Mouse (Mus musculus) heart, embryonic 12.5 days (tissue): Measurements from ENCODE around the gene A630001G21Rik. TPM values are rescaled to one million over a fixed set of nuclear protein-coding genes. Genes with fewer than 3 reads are reported as not detected.

Experiments used
- ATAC-seq: fragments of 200-750 bp; cut with Nextera tagmentation; 2 replicates; pipeline ENCODE4 v1.8.0; 2017; ENCODE audit warnings: moderate TSS enrichment, moderate library complexity; ENCODE audit not compliant: insufficient number of reproducible peaks, low FRiP score
- H3K27ac ChIP-seq: fragments of 300-500 bp; sonication (generic); 2 replicates; pipeline ENCODE4 v1.5.1; 2016; ENCODE audit warnings: mild to moderate bottlenecking, moderate library complexity; ENCODE audit not compliant: poor library complexity, severe bottlenecking
- H3K27me3 ChIP-seq: fragments of 300-500 bp; sonication (generic); replicated peaks from 2 replicates; pipeline ENCODE4 v1.6.1; 2016; ENCODE audit warnings: mild to moderate bottlenecking, moderate library complexity
- H3K36me3 ChIP-seq: fragments of 300-500 bp; sonication (generic); 2 replicates; pipeline ENCODE4 v1.6.1; 2016; ENCODE audit warnings: mild to moderate bottlenecking, moderate library complexity
- H3K4me1 ChIP-seq: fragments of 300-500 bp; sonication (generic); replicated peaks from 2 replicates; pipeline ENCODE4 v1.6.1; 2016; ENCODE audit warnings: mild to moderate bottlenecking
- H3K4me2 ChIP-seq: fragments of 300-500 bp; sonication (generic); 2 replicates; pipeline ENCODE4 v1.6.1; 2016; ENCODE audit warnings: mild to moderate bottlenecking, moderate library complexity
- H3K4me3 ChIP-seq: fragments of 300-500 bp; sonication (generic); 2 replicates; pipeline ENCODE4 v1.5.1; 2016; ENCODE audit warnings: mild to moderate bottlenecking
- H3K9ac ChIP-seq: fragments of 300-500 bp; sonication (generic); 2 replicates; pipeline ENCODE4 v1.6.1; 2016; ENCODE audit warnings: mild to moderate bottlenecking, moderate library complexity
- H3K9me3 ChIP-seq: fragments of 300-500 bp; sonication (generic); replicated peaks from 2 replicates; pipeline ENCODE4 v1.6.1; 2016; ENCODE audit warnings: mild to moderate bottlenecking, moderate library complexity
- WGBS: fragments of 180-500 bp; shearing (Covaris S2); methylation state at CpG from one replicate; pipeline ENCODE4 v1.1.7; 2016; 5-methylcytosine and 5-hydroxymethylcytosine counted together
- polyA plus RNA-seq: library from polyadenylated mRNA; unstranded; fragments of >200 nt; fragmentation: Nextera tagmentation; extraction: Ambion mirVana; gene quantifications from 2 replicates; pipeline ENCODE4 v1.2.1, GENCODE M21; 2016

The A630001G21Rik gene
- polyA plus RNA-seq, 1 experiment from 2014 or later, result 1.3 TPM

- no peak overlapping the region for H3K9ac ChIP-seq
- H3K9me3 ChIP-seq, result 0 out of 2 replicates have a peak, but pooled peaks cover under 1% of the 10 kb centered on the region
- no peaks in the 10 kb centered on the region for H3K27me3 ChIP-seq
- ATAC-seq, result no peak
- H3K4me1 ChIP-seq, result peaks cover 9% of the 10 kb centered on the region
- no peak overlapping the region for H3K4me2 ChIP-seq
- H3K27ac ChIP-seq, result no peak overlapping the region
- WGBS, result 79% methylated on average over 3 of the region's 3 CpGs
- no peaks in the 10 kb centered on the region for H3K36me3 ChIP-seq
- H3K4me3 ChIP-seq, result no peak overlapping the region
These were observed 45.9 kb downstream of the A630001G21Rik start for GRCm38 (mm10) chr1:85732581-85732980.

DNA sequence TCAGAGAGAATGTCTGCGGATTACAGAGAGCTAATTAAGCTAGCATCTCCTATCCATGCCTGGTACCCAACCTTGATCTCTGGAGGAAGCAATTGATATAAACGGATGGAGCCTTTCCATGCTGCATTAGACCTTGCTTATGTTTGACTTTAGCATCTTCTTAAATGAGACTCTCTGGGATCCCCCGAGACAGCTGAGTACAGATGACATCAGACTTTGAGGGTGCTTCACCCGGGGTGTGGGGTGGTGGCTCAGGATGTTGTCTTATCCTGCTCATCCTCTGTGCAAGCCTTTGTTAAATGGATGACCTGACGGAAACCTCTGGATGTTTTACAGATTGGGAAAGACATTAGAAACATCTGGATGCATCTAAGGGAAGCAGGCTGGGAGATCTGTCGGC is 48.0 kb downstream of the A630001G21Rik start:
- Histone ChIP-seq H3K9ac (no peak overlapping the region), H3K4me1 (peaks cover under 1% of the 10 kb centered on the region), H3K9me3 (0 out of 2 replicates have a peak, but pooled peaks cover 3% of the 10 kb centered on the region), H3K36me3 (no peaks in the 10 kb centered on the region), H3K27ac (no peak overlapping the region), H3K27me3 (no peaks in the 10 kb centered on the region), H3K4me2 (no peak overlapping the region), H3K4me3 (no peak overlapping the region)
- WGBS, result 80% methylated on average over 6 of the region's 6 CpGs
- no peak for ATAC-seq

DNA sequence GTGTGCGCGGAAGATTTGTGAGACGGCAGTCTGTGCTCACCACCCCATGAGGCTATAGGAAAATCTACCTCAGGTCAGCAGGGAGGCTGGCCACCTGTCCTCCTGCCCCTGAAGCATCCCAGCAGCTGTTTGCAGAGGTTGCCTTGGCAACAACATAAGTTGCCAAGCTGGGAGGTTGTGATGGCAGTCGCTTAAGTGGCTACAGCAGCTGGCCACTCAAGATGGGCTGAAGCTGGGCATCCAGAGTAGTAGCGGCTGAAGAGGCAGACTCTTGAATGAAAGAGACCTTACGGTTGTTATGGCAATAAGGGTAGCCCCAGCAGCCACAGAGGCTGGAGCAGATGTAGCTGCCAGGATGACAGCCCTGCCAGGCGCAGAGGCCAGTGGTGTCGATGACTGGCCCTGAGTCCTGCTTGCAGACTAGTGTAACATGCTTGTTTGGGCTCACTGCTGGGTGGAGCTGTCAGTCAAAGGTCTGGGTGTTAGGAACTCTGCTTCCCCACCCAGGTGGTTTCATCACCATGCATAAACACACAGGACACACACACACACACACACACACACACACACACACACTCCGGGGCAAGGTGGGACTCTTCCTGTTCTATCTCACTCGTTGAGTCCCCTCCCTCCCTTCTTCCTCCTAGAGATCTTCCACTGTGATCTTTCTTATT is 58.1 kb downstream of the A630001G21Rik start:
- H3K4me2 ChIP-seq, result no peak overlapping the region
- 0 out of 2 replicates have a peak, but pooled peaks have one; percentile 29 for ATAC-seq
- no peaks in the 10 kb centered on the region for H3K36me3 ChIP-seq
- H3K4me3 ChIP-seq, result no peak overlapping the region
- no peaks in the 10 kb centered on the region for H3K9me3 ChIP-seq
- H3K4me1 ChIP-seq, result peaks cover 22% of the 10 kb centered on the region
- no peaks in the 10 kb centered on the region for H3K27me3 ChIP-seq
- H3K27ac ChIP-seq, result no peak overlapping the region
- WGBS, result 66% methylated on average over 10 of the region's 10 CpGs
- H3K9ac ChIP-seq, result no peak overlapping the region

DNA sequence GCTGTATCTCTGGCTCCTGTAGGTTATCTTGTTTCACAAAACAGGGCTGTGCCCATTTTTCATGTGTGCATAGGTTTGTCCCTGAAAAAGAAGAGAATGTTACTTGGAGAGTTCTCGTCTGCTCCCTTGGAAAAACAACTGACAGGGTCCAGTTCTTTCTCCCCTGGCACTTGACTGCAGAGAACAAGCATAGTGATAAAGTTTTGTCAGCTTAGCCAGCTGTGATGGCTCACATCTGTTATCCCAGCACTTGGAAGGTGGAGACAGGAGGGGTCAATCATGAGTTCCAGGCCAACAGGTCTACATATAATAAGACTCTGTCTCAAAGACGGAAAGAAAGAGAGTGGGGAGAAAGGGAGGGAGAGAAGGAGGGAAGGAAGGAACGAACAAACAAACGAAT is 59.4 kb downstream of the A630001G21Rik start:
- no peak overlapping the region for H3K4me3 ChIP-seq
- no peaks in the 10 kb centered on the region for H3K27me3 ChIP-seq
- H3K9me3 ChIP-seq, result no peaks in the 10 kb centered on the region
- H3K4me1 ChIP-seq, result peaks cover 22% of the 10 kb centered on the region
- H3K4me2 ChIP-seq, result no peak overlapping the region
- H3K27ac ChIP-seq, result peak overlapping the region; percentile 17
- H3K9ac ChIP-seq, result no peak overlapping the region
- 28% methylated on average over 4 of the region's 4 CpGs for WGBS
- peak; percentile 37; the same call in 1 of the 2 replicates for ATAC-seq
- H3K36me3 ChIP-seq, result no peaks in the 10 kb centered on the region

- Histone ChIP-seq H3K36me3 (no peaks in the 10 kb centered on the region), H3K27ac (no peak overlapping the region), H3K9ac (no peak overlapping the region), H3K4me2 (no peak overlapping the region), H3K27me3 (no peaks in the 10 kb centered on the region), H3K4me3 (no peak overlapping the region), H3K9me3 (no peaks in the 10 kb centered on the region), H3K4me1 (peaks cover 22% of the 10 kb centered on the region)
- ATAC-seq, result no peak
- WGBS, result 61% methylated on average over 7 of the region's 7 CpGs
These were observed 61.9 kb downstream of the A630001G21Rik start for GRCm38 (mm10) chr1:85716447-85717027.

GRCm38 (mm10) chr1:85714501-85714900 is 63.9 kb downstream of the A630001G21Rik start:
- no peak for ATAC-seq
- Histone ChIP-seq H3K27ac (no peak overlapping the region), H3K9me3 (no peaks in the 10 kb centered on the region), H3K9ac (no peak overlapping the region), H3K36me3 (no peaks in the 10 kb centered on the region), H3K4me1 (peaks cover 15% of the 10 kb centered on the region), H3K4me3 (no peak overlapping the region), H3K27me3 (no peaks in the 10 kb centered on the region), H3K4me2 (no peak overlapping the region)

DNA sequence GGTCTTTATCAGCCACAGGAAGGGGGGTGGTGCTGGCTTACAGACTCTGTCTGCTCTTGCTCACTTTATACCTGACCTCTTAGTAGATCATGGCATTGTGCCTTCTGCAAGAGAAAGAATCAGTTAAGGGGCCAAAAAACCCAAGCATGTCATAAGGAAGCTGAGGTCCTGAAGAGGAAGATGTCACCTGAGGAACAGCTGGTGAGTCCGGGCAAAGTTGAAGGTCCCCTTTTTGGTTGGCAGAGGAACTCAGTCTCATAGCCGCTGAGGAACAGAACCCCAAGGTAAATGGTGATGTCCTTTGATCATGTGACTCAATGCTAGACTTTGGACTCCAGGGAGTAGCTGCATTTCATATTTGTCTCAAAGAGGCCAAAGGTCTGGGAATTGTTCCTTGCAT is 71.7 kb downstream of the A630001G21Rik start:
- no peak overlapping the region for H3K4me3 ChIP-seq
- H3K4me2 ChIP-seq, result no peak overlapping the region
- H3K36me3 ChIP-seq, result no peaks in the 10 kb centered on the region
- no peak for ATAC-seq
- no peak overlapping the region for H3K27ac ChIP-seq
- no peak overlapping the region for H3K9ac ChIP-seq
- WGBS, result 77% methylated on average over 2 of the region's 2 CpGs
- no peaks in the 10 kb centered on the region for H3K9me3 ChIP-seq
- peaks cover 10% of the 10 kb centered on the region for H3K4me1 ChIP-seq
- no peaks in the 10 kb centered on the region for H3K27me3 ChIP-seq

DNA sequence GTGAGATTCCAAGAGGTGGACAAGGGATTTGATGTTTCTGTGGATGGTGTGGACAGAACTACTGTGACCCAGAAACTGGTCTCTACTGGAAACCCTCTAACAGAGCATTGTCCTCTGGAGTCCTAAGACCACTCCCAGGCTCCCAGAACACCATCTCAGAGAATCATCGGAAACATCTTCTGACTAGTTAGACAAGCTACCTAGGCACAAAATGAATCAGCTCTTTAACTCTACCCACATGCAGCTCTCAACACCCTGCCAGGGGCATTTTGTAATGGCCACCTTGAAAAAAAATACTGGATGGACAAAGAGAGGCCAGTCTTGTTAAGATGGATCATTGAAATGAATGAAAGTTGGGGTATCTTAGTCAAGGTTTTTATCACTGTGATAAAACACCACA is 72.9 kb downstream of the A630001G21Rik start:
- ATAC-seq, result no peak
- 85% methylated on average over 1 of the region's 1 CpGs for WGBS
- no peak overlapping the region for H3K4me2 ChIP-seq
- no peak overlapping the region for H3K4me3 ChIP-seq
- H3K36me3 ChIP-seq, result no peaks in the 10 kb centered on the region
- no peak overlapping the region for H3K9ac ChIP-seq
- H3K9me3 ChIP-seq, result no peaks in the 10 kb centered on the region
- peaks cover 10% of the 10 kb centered on the region for H3K4me1 ChIP-seq
- no peak overlapping the region for H3K27ac ChIP-seq
- no peaks in the 10 kb centered on the region for H3K27me3 ChIP-seq

DNA sequence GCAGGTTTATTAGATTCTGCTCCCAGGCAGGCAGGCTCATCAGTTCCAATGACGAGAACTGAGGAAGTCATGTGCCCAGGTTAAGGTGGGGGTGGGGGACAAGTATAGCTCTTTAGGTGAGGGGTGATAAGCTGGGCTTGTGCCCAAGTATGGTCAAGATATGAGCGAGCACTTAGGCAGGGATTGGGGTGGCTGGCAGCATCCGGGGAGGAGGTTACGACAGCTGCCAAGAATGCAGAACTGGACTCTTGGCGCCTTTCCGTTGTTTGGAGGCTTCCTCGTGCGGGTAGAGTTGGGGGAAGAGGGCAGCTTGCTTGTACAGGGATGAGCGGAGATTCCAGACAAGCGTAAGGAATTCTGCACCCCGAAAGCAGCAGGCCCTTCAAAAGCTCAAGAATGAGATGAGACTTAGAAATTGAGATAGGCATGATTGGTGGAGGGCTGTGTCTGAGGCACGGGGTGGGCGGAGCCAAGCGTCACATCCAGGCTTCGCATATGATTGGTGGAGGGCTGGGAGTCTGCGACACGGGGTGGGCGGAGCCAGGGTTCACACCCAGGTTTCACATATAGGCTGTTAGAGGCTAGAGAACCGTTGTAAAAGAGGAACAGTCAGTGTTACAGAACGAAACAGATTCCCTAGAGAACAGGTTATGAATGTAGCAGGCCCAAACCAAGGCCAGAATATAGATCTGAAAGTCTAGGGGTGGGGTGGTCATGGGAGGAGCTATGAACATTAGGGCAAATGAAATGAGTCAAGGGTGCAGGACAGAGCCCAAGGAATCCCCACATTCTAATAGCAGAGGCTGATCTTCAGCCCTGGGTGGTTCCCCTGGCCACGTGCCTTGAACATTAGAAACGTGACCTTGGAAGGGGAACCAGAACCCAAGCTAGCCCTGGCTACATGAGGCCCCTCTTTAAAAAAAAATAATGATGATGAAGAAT is 74.9 kb downstream of the A630001G21Rik start:
- Histone ChIP-seq H3K27me3 (no peaks in the 10 kb centered on the region), H3K9me3 (no peaks in the 10 kb centered on the region), H3K4me1 (peaks cover 10% of the 10 kb centered on the region), H3K4me3 (peak overlapping the region; percentile 41), H3K27ac (peak overlapping the region; percentile 93), H3K36me3 (no peaks in the 10 kb centered on the region), H3K9ac (peak overlapping the region; percentile 59; the same call in 1 of the 2 replicates), H3K4me2 (peak overlapping the region; percentile 56)
- 7% methylated on average over 22 of the region's 22 CpGs for WGBS
- peak; percentile 95 for ATAC-seq

DNA sequence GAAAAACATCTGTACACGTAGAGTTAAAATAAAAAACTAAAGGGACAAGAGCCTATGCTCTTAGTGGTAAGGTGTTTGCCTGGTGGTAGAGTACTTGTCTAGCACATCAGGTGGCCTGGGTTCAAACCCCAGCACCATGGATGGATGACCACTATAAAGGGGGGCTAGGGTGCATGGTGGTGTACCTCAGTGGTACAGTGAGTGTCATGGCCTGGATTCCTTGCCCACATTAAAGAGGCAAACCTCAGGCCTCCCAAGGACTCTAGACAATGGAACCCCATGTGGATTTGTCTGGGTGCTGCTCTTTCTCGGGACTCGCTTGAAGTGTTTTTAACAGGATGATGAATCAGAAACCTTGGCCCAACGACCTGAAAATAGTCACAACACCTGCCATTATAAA is 75.9 kb downstream of the A630001G21Rik start:
- 75% methylated on average over 4 of the region's 4 CpGs for WGBS
- no peak overlapping the region for H3K4me2 ChIP-seq
- no peak for ATAC-seq
- no peaks in the 10 kb centered on the region for H3K27me3 ChIP-seq
- H3K4me1 ChIP-seq, result peaks cover 10% of the 10 kb centered on the region
- H3K4me3 ChIP-seq, result no peak overlapping the region
- H3K36me3 ChIP-seq, result no peaks in the 10 kb centered on the region
- peak overlapping the region; percentile 93; the same call in 1 of the 2 replicates for H3K27ac ChIP-seq
- H3K9ac ChIP-seq, result no peak overlapping the region
- no peaks in the 10 kb centered on the region for H3K9me3 ChIP-seq
